ENCODE assay signal across 27 mouse cellular contexts in genomic region chr3:51099966-51100365, GRCm38 (mm10).
DNase-seq lines count a peak whose midpoint lies in the region; ATAC-seq and TF ChIP-seq lines count a peak whose summit lies in the region.
"Had no signal": no experiment of that assay in that cellular context is flagged by ENCODE, and none has a peak within 500 bp of the region (broad histone marks: within the 10 kb centered on the region; RNA-seq: fewer than 3 reads in every experiment).

No protein-coding gene starts in this region.

- no peak overlapping the region for H3K4me2 ChIP-seq in intestine, postnatal 0 days (replicated peaks; ENCODE audit: low read depth)
- no peak overlapping the region for H3K4me2 ChIP-seq in intestine, embryonic 16.5 days (ENCODE audit: low read depth, low read length)
- no peak overlapping the region for H3K4me2 ChIP-seq in lung, embryonic 16.5 days (ENCODE audit: low read depth, low read length)
- H3K4me2 ChIP-seq: heart, embryonic 11.5 days; hindbrain, embryonic 14.5 days had no signal

- TF ChIP-seq CTCF in intestine, postnatal 0 days (IDR thresholded peaks at IDR 0.05; ENCODE audit: low read depth), result 0 out of 2 replicates have a peak, but pooled peaks have one; percentile 16

- no peak for ATAC-seq in intestine, postnatal 0 days
- no peak for ATAC-seq in intestine, embryonic 16.5 days
- peak; percentile 79 for ATAC-seq in lung, embryonic 16.5 days (ENCODE audit: low read depth)
- ATAC-seq: forebrain, embryonic 14.5 days; forebrain, postnatal 0 days; hindbrain, postnatal 0 days; Patski had no signal

- no peaks in the 10 kb centered on the region for H3K27me3 ChIP-seq in intestine, postnatal 0 days (replicated peaks; ENCODE audit: control insufficient read depth, insufficient read depth, low read length)
- no peaks in the 10 kb centered on the region for H3K27me3 ChIP-seq in intestine, embryonic 16.5 days (replicated peaks; ENCODE audit: control insufficient read depth, insufficient read depth, low read length)
- H3K27me3 ChIP-seq in lung, embryonic 16.5 days (ENCODE audit: control insufficient read depth, insufficient read depth, low read depth, low read length), result no peaks in the 10 kb centered on the region
- H3K27me3 ChIP-seq: CH12.LX, Patski had no signal

- no peak overlapping the region for H3K4me3 ChIP-seq in intestine, postnatal 0 days (ENCODE audit: low read depth, low read length)
- no peak overlapping the region for H3K4me3 ChIP-seq in intestine, embryonic 16.5 days (ENCODE audit: low read length)
- no peak overlapping the region for H3K4me3 ChIP-seq in lung, embryonic 16.5 days (ENCODE audit: low read length)
- H3K4me3 ChIP-seq: gastrocnemius, adult 2 months; hindbrain, embryonic 10.5 days had no signal

- H3K9ac ChIP-seq in intestine, postnatal 0 days (ENCODE audit: low read depth, low read length), result no peak overlapping the region
- no peak overlapping the region for H3K9ac ChIP-seq in intestine, embryonic 16.5 days (ENCODE audit: low read depth, low read length)
- no peak overlapping the region for H3K9ac ChIP-seq in lung, embryonic 16.5 days (ENCODE audit: low read length)
- H3K9ac ChIP-seq: forebrain, postnatal 0 days; hindbrain, embryonic 14.5 days had no signal

- no peaks in the 10 kb centered on the region for H3K9me3 ChIP-seq in intestine, postnatal 0 days (ENCODE audit: control insufficient read depth)
- no peaks in the 10 kb centered on the region for H3K9me3 ChIP-seq in intestine, embryonic 16.5 days (ENCODE audit: control insufficient read depth, low read length)
- peaks cover 3% of the 10 kb centered on the region; the same call in 1 of the 2 replicates for H3K9me3 ChIP-seq in lung, embryonic 16.5 days (ENCODE audit: control insufficient read depth, low read length)

- H3K4me1 ChIP-seq in intestine, postnatal 0 days (replicated peaks; ENCODE audit: control insufficient read depth, insufficient read depth, low read length), result no peaks in the 10 kb centered on the region
- H3K4me1 ChIP-seq in intestine, embryonic 16.5 days (ENCODE audit: control insufficient read depth, insufficient read depth, low read length), result no peaks in the 10 kb centered on the region
- H3K4me1 ChIP-seq in lung, embryonic 16.5 days (replicated peaks; ENCODE audit: control insufficient read depth, insufficient read depth, low read length), result 0 out of 2 replicates have a peak, but pooled peaks cover 4% of the 10 kb centered on the region

- WGBS in intestine, postnatal 0 days, result 61% methylated on average over 7 of the region's 7 CpGs
- WGBS in intestine, embryonic 16.5 days, result 61% methylated on average over 7 of the region's 7 CpGs
- 44% methylated on average over 7 of the region's 7 CpGs for WGBS in lung, embryonic 16.5 days

- no peak overlapping the region for H3K27ac ChIP-seq in intestine, postnatal 0 days (ENCODE audit: low read depth, low read length)
- H3K27ac ChIP-seq in intestine, embryonic 16.5 days (ENCODE audit: low read length), result no peak overlapping the region
- no peak overlapping the region for H3K27ac ChIP-seq in lung, embryonic 16.5 days (ENCODE audit: low read length)
- H3K27ac ChIP-seq: gastrocnemius, adult 2 months; hindbrain, embryonic 10.5 days; hindbrain, embryonic 14.5 days; hindbrain, postnatal 0 days had no signal

- no peaks in the 10 kb centered on the region for H3K36me3 ChIP-seq in intestine, postnatal 0 days (ENCODE audit: control insufficient read depth, insufficient read depth)
- no peaks in the 10 kb centered on the region for H3K36me3 ChIP-seq in intestine, embryonic 16.5 days (ENCODE audit: control insufficient read depth, insufficient read depth, low read length)
- H3K36me3 ChIP-seq in lung, embryonic 16.5 days (ENCODE audit: control insufficient read depth, insufficient read depth, low read length), result no peaks in the 10 kb centered on the region
- H3K36me3 ChIP-seq: G1E; hindbrain, embryonic 10.5 days had no signal

- no peak for DNase-seq in lung, adult 18-20 months
- peak; percentile 35 for DNase-seq in lung, postnatal 14 days
- DNase-seq in left cerebral cortex, adult 11 months (ENCODE audit: low spot score), result no peak
- DNase-seq in right cerebral cortex, postnatal 10 days (ENCODE audit: low spot score in 2 of 2), result no peak
- DNase-seq: adrenal gland, postnatal 10 days; adrenal gland, postnatal 36 days; B cell, adult 2 months; cerebellum, adult 11 months; cerebellum, adult 8-10 months; cerebellum, postnatal 10 days; cerebellum, postnatal 36 days; embryo, embryonic 11 days; forebrain, postnatal 0 days; gastrocnemius, adult 2 months; gastrocnemius, postnatal 14 days; heart, adult 11 months had no signal
